ENCODE assay signal across 17 mouse cellular contexts in genomic region chr2:116080961-116081360, GRCm38 (mm10). TPM values are rescaled to one million over a fixed set of nuclear protein-coding genes. Genes with fewer than 3 reads are reported as not detected.
"Had no signal": no experiment of that assay in that cellular context is flagged by ENCODE, and none has a peak within 500 bp of the region (broad histone marks: within the 10 kb centered on the region; RNA-seq: fewer than 3 reads in every experiment).

No protein-coding gene starts in this region.

- H3K36me3 ChIP-seq: neural tube, embryonic 13.5 days; stomach, embryonic 15.5 days had no signal

- H3K4me2 ChIP-seq: neural tube, embryonic 13.5 days; neural tube, embryonic 15.5 days; stomach, embryonic 15.5 days had no signal

- H3K9ac ChIP-seq: neural tube, embryonic 13.5 days; neural tube, embryonic 15.5 days; stomach, embryonic 15.5 days had no signal

- H3K27ac ChIP-seq: neural tube, embryonic 13.5 days; neural tube, embryonic 15.5 days; stomach, embryonic 15.5 days; stomach, postnatal 0 days had no signal

- H3K4me1 ChIP-seq: stomach, embryonic 15.5 days had no signal

- H3K27me3 ChIP-seq: stomach, embryonic 15.5 days had no signal

- H3K4me3 ChIP-seq: neural tube, embryonic 13.5 days; neural tube, embryonic 15.5 days; stomach, embryonic 15.5 days had no signal

- DNase-seq: retina, postnatal 1 day; right cerebral cortex, adult 18-20 months; right cerebral cortex, postnatal 14 days; right cerebral cortex, postnatal 25 days; right cerebral cortex, postnatal 4 days; spleen, adult 18-20 months; thymus, adult 18-20 months; thymus, adult 2 months; thymus, postnatal 14 days; thymus, postnatal 25 days; thymus, postnatal 36 days; thymus, postnatal 4 days had no signal

RNA-seq across cellular contexts. Expression of gene Meis2, which starts 15.3 kb away (rescaled TPM):
- total RNA-seq: neutrophil, adult 5-6 weeks had no signal
